Mouse (Mus musculus) splenic B cell, adult 2 months (primary cell): ENCODE data around the gene Tmem106a.
"Not testable (repeated sequence)": the region's sequence is repeated elsewhere in the genome, so short reads cannot be mapped to it uniquely, and the experiment has no call there.

Experiments used
- DNase-seq: peaks from one replicate; pipeline ENCODE4 v3.0.0-alpha.2; 2011; ENCODE audit warnings: low read depth, low spot score
- H3K27me3 ChIP-seq: 2 replicates; pipeline ENCODE4 v1.6.1; 2012; ENCODE audit warnings: mild to moderate bottlenecking, low read length, moderate library complexity, mixed read lengths; ENCODE audit not compliant: control insufficient read depth, poor library complexity, insufficient read depth, severe bottlenecking
- H3K36me3 ChIP-seq: 2 replicates; pipeline ENCODE4 v1.6.1; 2012; ENCODE audit warnings: mild to moderate bottlenecking, low read length, moderate library complexity, mixed read lengths; ENCODE audit not compliant: control insufficient read depth, poor library complexity, insufficient read depth, severe bottlenecking

The Tmem106a gene

DNA sequence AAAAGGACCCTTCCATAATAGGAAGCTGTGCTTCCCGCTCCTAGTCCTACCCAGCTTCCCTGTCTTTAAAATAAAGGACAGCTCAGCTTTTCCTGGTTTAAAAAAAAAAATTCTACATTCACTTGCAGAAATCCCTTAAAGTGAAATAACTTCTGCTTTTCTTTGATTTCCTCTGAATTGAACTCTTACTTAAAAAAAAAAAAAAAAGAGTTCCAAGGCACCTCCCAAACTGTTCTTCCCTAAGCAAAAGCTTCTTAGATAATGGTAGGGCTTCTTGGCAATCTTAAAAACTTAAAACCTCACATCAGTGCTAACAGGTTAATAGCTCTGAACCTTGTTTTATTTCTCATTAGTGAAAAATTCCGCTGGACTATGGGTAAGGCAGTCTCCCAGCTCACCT is 1.2 kb downstream of the Tmem106a start:
- no peak for DNase-seq
- Histone ChIP-seq H3K27me3 (no peaks in the 10 kb centered on the region), H3K36me3 (peaks cover 1% of the 10 kb centered on the region; the same call in 1 of the 2 replicates)

DNA sequence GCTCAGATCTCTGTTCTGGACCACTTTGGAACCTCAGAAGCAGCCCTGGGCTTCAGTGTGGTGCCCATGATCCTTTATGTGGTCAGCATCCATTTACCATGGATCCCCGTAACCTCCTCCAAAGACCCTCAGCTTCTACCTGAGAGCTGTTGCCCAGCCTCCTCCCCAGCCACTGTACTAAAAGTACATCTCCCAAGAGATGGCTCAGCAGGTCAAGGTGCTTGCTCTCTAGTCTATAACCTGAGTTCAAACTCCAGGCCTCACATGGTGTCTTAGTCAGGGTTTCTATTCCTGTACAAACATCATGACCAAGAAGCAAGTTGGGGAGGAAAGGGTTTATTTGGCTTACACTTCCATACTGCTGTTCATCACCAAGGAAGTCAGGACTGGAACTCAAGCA is 3.0 kb downstream of the Tmem106a start:
- H3K27me3 ChIP-seq, DNase-seq, H3K36me3 ChIP-seq: not testable (repeated sequence)

DNA sequence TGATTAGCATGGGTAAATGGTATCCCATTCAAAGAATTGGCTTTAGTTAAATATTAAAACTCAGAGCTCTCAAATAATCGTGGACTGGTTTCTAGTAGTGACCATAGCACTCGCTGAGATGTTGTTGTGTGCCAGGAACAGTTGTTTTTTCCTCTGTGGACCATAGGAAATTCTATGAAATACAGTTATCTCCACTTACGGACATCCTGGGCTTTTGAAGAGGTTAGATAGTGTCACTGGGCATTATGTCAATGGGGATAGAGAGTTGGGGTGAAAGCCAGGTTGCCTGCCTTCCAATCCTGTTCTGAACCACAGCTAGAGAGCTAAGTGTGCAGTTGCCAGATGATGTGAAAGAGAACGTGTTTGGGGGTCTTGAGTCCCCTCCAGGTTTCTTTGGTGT is 3.8 kb downstream of the Tmem106a start:
- DNase-seq: no peak
- no peaks in the 10 kb centered on the region for H3K36me3 ChIP-seq
- no peaks in the 10 kb centered on the region for H3K27me3 ChIP-seq

DNA sequence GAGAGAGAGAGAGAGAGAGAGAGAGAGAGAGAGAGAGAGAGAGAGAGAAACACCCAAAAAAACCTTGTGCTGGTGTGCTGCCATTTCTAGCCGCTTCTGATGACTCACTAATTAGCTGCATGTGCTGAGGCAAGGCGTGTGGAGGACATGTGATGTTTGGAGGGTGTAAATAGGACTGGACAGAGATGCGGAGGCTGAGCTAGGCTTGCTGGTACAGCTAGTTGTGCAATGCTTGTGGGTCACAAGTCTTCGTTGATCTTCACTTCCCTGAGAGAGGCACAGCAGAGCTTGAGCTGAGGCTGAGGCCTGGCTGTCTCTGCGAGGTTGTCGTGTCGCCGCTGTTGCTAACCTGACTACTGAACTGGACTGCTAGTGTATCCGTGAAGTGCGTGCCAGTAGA is 5.6 kb downstream of the Tmem106a start:
- Histone ChIP-seq H3K27me3 (no peaks in the 10 kb centered on the region), H3K36me3 (no peaks in the 10 kb centered on the region)
- no peak for DNase-seq

DNA sequence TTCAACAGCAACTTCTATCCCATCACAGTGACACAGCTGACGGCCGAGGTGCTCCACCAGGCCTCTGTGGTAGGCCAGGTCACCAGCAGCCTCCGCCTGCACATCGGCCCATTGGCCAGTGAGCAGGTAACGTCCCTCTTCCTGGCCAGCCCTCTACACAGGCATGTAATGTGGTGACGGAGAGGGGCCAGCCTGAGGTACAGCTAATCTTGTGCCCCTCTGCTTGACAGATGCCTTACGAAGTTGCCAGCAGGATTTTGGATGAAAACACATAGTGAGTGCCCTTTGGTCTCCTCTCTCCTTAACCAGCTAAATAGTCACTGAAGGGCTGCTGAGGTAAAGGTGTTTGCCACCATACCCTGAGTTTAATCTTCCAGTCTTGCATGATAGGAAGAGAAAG is 6.8 kb downstream of the Tmem106a start:
- H3K36me3 ChIP-seq: no peaks in the 10 kb centered on the region
- no peak for DNase-seq

DNA sequence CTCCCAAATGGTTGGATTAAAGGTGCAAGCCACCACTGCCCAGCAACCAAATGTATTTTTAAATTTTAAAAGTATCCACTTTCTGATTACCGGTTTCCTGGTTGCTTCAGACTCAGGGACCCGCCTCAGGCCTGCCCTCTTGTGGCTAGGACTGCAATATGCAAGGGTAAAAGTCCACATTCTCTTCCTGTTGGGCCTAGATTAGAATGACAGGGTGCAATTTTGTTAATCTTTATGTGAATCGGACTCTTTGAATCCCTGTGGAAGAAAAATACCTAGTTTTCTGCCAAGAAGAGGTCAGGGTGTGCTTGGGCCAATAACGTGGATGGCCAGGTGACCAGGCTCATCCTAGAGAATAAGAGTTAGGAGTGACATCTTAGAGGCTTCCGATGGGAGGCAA is 7.4 kb downstream of the Tmem106a start:
- Histone ChIP-seq H3K36me3 (no peaks in the 10 kb centered on the region), H3K27me3 (no peaks in the 10 kb centered on the region)
- DNase-seq: peak; percentile 80

More for the DNA sequence above, 6.8 kb downstream of the Tmem106a start:
- no peaks in the 10 kb centered on the region for H3K27me3 ChIP-seq

DNA sequence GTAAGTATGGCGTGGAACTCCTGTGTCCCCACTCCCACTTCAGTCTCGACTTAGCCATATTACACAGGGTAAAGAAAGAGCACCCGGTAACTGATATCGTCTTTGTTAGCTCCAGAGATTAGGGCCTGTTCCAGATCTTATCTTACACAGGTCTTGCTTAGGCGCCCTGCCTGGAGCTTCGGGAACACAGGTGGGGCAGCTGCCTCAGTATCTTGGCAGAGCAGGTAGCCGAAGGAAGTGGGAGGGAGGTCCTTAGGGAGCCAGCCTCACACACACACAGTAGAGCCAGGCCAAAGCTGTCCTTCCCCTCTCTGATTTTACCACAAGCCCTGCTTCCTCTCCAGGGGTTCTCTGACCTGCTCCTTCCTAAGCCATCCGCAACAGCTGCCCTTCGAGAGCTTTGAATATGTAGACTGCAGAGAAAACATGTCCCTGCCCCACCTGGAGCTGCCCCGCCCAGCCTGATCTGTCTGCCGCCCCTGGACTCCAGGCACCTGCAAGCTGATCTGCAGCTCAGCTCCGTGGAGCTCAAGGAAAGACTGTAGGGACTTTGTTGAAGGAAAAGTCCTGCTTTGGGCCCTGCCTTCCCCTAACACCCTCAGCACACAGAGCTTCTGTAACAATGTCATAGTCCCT is 8.1 kb downstream of the Tmem106a start:
- H3K36me3 ChIP-seq: no peaks in the 10 kb centered on the region
- no peak for DNase-seq
- H3K27me3 ChIP-seq: no peaks in the 10 kb centered on the region

DNA sequence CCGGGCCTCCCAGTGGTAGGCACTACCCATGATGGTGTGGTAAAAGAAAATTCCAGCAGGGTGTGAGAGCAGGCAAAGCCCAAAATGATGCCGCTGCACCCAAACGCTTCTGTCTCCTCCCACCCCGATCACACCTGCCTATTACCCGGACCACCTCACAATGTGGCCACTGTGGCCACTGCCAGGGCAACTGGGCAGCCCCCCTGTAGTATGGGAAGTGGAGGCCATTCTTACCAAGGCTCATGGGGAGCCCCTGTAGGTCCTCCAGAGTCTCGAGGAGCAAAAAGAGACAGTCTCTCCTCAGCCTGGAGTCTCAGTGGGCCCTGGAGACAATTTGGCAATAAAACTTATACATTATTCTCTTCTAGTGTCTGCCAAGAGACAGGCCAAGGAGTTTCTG is 17.1 kb downstream of the Tmem106a start, which contains the start of gene Gm11634:
Gene Gm11634, minus strand, starts transcription at position 101 of the 400 bp plus-strand sequence.
- H3K36me3 ChIP-seq: no peaks in the 10 kb centered on the region
- no peak for DNase-seq
- no peaks in the 10 kb centered on the region for H3K27me3 ChIP-seq

DNA sequence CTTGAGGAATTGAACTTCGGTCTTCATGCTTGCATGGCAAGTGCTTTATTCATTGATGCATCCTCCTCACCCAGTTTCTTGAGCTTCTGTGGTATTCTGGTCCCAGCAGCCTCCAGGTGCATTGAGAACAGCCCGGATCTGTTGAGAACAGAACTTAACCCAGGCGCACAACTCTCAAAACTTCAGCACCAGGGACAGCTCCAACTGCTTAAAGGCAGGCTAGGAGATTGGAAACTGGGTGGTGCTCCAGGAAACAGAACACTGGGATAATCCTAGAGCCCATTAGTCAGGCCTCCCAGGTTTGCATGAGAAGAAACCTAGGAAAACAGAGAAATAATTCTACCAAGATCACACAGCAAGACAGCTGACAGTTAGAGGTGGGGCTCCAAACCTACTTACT is 20.4 kb downstream of the Tmem106a start:
- no peaks in the 10 kb centered on the region for H3K27me3 ChIP-seq
- peak; percentile 77 for DNase-seq
- H3K36me3 ChIP-seq: no peaks in the 10 kb centered on the region

DNA sequence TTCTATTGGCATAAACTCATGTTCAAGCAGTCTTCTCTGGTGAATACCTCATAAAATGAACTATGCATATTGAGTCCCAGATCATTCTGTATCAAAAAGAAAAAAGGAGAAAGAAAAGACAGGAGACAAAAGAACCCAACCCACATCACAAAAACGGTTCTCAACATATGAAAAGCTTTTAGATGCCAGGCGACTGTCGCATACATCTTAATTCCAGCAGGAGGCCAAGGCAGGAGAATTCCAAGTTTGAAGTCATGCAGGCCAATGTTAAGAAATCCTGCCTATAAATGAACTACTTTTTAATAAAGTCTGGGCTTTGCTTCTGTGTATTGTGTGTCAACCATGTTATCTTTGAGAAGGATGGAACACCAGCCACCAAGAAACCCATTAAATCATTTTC is 22.1 kb downstream of the Tmem106a start:
- no peaks in the 10 kb centered on the region for H3K36me3 ChIP-seq
- DNase-seq: no peak
- no peaks in the 10 kb centered on the region for H3K27me3 ChIP-seq

DNA sequence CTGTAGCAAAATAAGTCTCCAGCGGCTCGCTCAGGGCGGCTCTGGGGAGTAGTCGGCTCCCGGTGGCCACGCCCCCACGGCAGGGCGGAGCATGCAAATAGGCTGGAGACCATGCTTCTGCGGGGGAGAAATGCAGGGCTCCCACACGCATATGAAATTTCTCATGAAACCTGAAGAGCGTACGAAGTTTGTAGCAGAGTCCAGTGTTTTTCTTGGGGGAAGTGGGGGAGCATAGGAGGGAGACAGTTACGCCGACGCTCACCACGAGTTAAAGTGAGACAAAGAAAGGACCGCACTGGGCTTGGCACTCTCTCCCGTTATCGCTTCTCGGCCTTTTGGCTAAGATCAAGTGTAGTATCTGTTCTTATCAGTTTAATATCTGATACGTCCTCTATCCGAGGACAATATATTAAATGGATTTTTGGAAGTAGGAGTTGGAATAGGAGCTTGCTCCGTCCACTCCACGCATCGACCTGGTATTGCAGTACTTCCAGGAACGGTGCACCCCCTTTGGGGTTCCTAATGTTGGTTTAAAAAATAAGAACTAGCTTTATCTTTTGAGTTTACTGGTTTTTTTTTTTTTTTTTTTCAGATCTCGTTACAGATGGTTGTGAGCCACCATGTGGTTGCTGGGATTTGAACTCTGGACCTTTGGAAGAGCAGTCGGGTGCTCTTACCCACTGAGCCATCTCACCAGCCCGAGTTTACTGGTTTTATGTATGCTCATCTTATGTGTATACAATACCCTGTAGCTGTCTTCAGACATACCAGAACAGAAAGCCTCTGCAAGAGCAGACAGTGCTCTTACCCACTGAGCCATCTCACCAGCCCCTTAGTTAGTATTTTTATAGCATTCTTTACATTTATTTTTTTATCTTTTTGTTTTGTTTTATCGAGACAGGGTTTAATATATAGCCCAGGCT is 22.8 kb downstream of the Tmem106a start:
- H3K36me3 ChIP-seq, H3K27me3 ChIP-seq: not testable (repeated sequence)
- peak; percentile 82 for DNase-seq

DNA sequence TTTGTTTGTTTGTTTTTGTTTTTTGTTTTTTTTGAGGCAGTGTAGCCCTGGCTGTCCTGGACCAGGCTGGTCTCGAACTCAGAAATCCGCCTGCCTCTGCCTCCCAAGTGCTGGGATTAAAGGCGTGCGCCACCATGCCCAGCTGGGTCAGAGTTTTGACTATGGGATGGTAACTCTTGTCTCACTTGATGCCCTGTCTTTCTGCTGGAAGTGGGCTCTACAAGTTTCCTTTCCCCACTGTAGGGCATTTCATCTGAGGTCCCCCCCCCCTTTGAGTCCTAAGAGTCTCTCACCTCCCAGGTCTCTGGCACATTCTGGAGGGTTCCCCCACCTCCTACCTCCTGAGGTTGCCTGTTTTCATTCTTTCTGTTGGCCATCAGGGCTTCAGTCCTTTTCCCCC is 25.1 kb downstream of the Tmem106a start:
- H3K36me3 ChIP-seq, DNase-seq, H3K27me3 ChIP-seq: not testable (repeated sequence)

DNA sequence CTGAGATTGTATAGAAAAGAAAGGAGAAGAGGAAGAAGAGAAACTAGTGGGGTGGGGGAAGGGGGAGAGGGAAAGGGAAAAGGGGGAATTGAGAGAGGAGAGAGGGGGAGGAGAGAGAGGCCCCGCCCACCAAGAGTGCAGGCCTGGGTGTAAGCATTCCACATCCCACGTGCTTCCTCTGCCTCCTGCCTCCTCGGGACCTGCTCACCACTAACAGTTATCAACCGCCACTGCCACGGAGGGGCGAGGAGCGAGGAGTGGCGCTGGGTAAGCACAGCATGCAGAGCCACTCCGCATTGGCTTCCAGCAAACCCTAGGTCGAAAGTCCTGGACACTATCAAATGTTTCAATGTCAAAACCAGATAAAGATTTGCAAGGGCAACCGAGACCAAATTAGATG is 28.4 kb downstream of the Tmem106a start:
- no peaks in the 10 kb centered on the region for H3K36me3 ChIP-seq
- H3K27me3 ChIP-seq: no peaks in the 10 kb centered on the region
- DNase-seq: no peak

DNA sequence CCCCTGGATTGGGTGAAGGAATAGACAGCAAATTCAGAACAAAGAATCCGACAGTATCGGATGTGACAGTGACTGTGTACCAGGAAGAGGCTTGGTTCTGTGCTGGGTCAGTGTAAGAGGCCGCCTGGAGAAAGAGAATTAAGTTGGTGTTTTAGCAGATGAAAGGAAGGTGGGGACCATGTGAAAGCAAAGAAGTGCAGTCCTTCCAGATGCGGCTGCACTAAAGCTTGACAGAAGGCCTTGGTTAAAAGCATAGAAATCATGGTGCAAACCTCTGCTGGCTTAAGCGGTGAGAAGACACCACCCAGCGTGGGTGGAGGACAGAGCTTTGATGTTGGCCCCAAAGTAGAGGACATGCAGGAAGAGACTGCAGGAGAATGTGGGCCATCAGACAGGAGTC is 31.6 kb downstream of the Tmem106a start:
- Histone ChIP-seq H3K27me3 (no peaks in the 10 kb centered on the region), H3K36me3 (no peaks in the 10 kb centered on the region)
- DNase-seq: no peak

DNA sequence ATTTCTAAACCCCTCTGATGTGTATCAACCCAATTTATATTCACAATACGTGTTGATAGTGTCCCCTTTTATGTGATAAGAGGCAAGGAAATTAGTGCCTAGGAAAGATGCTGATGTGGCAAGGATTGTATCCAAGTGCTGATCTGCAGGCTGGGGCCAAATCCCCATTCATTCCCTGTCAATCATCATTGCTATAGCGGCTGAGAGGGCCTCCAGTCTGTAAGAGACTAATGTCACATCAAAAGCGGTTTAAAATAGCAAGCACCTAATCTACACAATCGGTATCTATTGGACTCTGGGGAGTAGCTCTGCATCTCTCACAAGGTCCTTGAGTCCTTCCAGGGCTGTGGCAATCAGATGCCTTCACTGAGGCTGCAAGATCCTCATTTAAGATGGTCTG is 32.1 kb downstream of the Tmem106a start:
- Histone ChIP-seq H3K27me3 (no peaks in the 10 kb centered on the region), H3K36me3 (no peaks in the 10 kb centered on the region)
- DNase-seq: no peak
